In genomic region chr2:85106068-85106790, GRCm38 (mm10) we compare ENCODE assay signal across 19 mouse cellular contexts. TPM values are rescaled to one million over a fixed set of nuclear protein-coding genes. Genes with fewer than 3 reads are reported as not detected.
DNase-seq lines count a peak whose midpoint lies in the region; ATAC-seq lines count a peak whose summit lies in the region.
"Had no signal": no experiment of that assay in that cellular context is flagged by ENCODE, and none has a peak within 500 bp of the region (broad histone marks: within the 10 kb centered on the region; RNA-seq: fewer than 3 reads in every experiment).

No protein-coding gene starts in this region.

- 46% methylated on average over 7 of the region's 7 CpGs for WGBS in kidney, embryonic 16.5 days
- 52% methylated on average over 7 of the region's 7 CpGs for WGBS in intestine, embryonic 15.5 days

- no peaks in the 10 kb centered on the region for H3K27me3 ChIP-seq in kidney, embryonic 16.5 days (ENCODE audit: insufficient read depth, low read length)
- H3K27me3 ChIP-seq in intestine, embryonic 15.5 days (replicated peaks) = no peaks in the 10 kb centered on the region
- H3K27me3 ChIP-seq: embryonic facial prominence, embryonic 12.5 days; hindbrain, embryonic 15.5 days; midbrain, embryonic 12.5 days had no signal

- no peak overlapping the region for H3K27ac ChIP-seq in kidney, embryonic 16.5 days (ENCODE audit: low read length)
- H3K27ac ChIP-seq in intestine, embryonic 15.5 days = peak overlapping the region; percentile 41; the same call in 1 of the 2 replicates
- H3K27ac ChIP-seq: embryonic facial prominence, embryonic 12.5 days; hindbrain, embryonic 15.5 days; limb, embryonic 10.5 days; macrophage; midbrain, embryonic 12.5 days had no signal

- H3K9ac ChIP-seq in kidney, embryonic 16.5 days (replicated peaks; ENCODE audit: low read length) = no peak overlapping the region
- no peak overlapping the region for H3K9ac ChIP-seq in intestine, embryonic 15.5 days
- H3K9ac ChIP-seq: embryonic facial prominence, embryonic 12.5 days; hindbrain, embryonic 15.5 days; midbrain, embryonic 12.5 days had no signal

- no peak for DNase-seq in kidney, postnatal 10 days
- DNase-seq in lung, postnatal 10 days = peak; percentile 25
- peak; percentile 37 for DNase-seq in testis, postnatal 10 days (ENCODE audit: low spot score)
- DNase-seq in adrenal gland, adult 8-10 months = no peak
- no peak for DNase-seq in cerebellum, postnatal 25 days
- DNase-seq: cerebellum, adult 11-12 months; gastrocnemius, postnatal 14 days; kidney, adult 8-10 months; retina, postnatal 1 day; thymus, postnatal 25 days had no signal

- H3K4me2 ChIP-seq in kidney, embryonic 16.5 days (replicated peaks; ENCODE audit: low read depth, low read length) = no peak overlapping the region
- H3K4me2 ChIP-seq in intestine, embryonic 15.5 days (replicated peaks) = no peak overlapping the region
- H3K4me2 ChIP-seq: embryonic facial prominence, embryonic 12.5 days; hindbrain, embryonic 15.5 days; liver, embryonic 11.5 days; midbrain, embryonic 12.5 days had no signal

- no peaks in the 10 kb centered on the region for H3K36me3 ChIP-seq in kidney, embryonic 16.5 days (ENCODE audit: insufficient read depth, low read length)
- H3K36me3 ChIP-seq in intestine, embryonic 15.5 days = no peaks in the 10 kb centered on the region
- H3K36me3 ChIP-seq: embryonic facial prominence, embryonic 12.5 days; hindbrain, embryonic 15.5 days; limb, embryonic 10.5 days; midbrain, embryonic 12.5 days had no signal

- ATAC-seq in kidney, embryonic 16.5 days (ENCODE audit: low FRiP score, low TSS enrichment) = peak; percentile 58; the same call in 1 of the 2 replicates
- no peak; the same call in 1 of the 2 replicates for ATAC-seq in intestine, embryonic 15.5 days

- no peaks in the 10 kb centered on the region for H3K9me3 ChIP-seq in kidney, embryonic 16.5 days (ENCODE audit: low read length)
- no peaks in the 10 kb centered on the region for H3K9me3 ChIP-seq in intestine, embryonic 15.5 days
- H3K9me3 ChIP-seq: hindbrain, embryonic 15.5 days; limb, embryonic 10.5 days had no signal

- peaks cover 11% of the 10 kb centered on the region; the same call in 1 of the 2 replicates for H3K4me1 ChIP-seq in kidney, embryonic 16.5 days (ENCODE audit: insufficient read depth, low read length)
- H3K4me1 ChIP-seq in intestine, embryonic 15.5 days (replicated peaks) = peaks cover 15% of the 10 kb centered on the region
- H3K4me1 ChIP-seq: embryonic facial prominence, embryonic 12.5 days; hindbrain, embryonic 15.5 days; limb, embryonic 10.5 days; midbrain, embryonic 12.5 days had no signal

- no peak overlapping the region for H3K4me3 ChIP-seq in kidney, embryonic 16.5 days (ENCODE audit: low read length)
- H3K4me3 ChIP-seq in intestine, embryonic 15.5 days (replicated peaks) = no peak overlapping the region
- H3K4me3 ChIP-seq: embryonic facial prominence, embryonic 12.5 days; hindbrain, embryonic 15.5 days; limb, embryonic 10.5 days; midbrain, embryonic 12.5 days had no signal

RNA-seq across cellular contexts. Expression of gene Aplnr, which starts 29.8 kb away (rescaled TPM):
- 125 and 126 TPM in 2 replicates for polyA plus RNA-seq in kidney, embryonic 16.5 days (2015; fragmentation: Nextera tagmentation; extraction: Ambion mirVana)
- 59.6 and 64.8 TPM in 2 replicates for polyA plus RNA-seq in intestine, embryonic 15.5 days (2015; fragmentation: Nextera tagmentation; extraction: Ambion mirVana)
- 10 to 100 TPM in 1 of 4 experiments, 1 to 10 TPM in 3; 4.3 to 17.6 (median 8.0) TPM for total RNA-seq in adrenal gland, adult 8-10 months (2022)
- total RNA-seq: MEL had no signal
- polyA plus RNA-seq: macrophage had no signal

RNA-seq across cellular contexts. Expression of gene Tnks1bp1, which starts 58.4 kb away (rescaled TPM):
- polyA plus RNA-seq in kidney, embryonic 16.5 days (2015; fragmentation: Nextera tagmentation; extraction: Ambion mirVana) = 34.2 and 40.6 TPM in 2 replicates
- polyA plus RNA-seq in intestine, embryonic 15.5 days (2015; fragmentation: Nextera tagmentation; extraction: Ambion mirVana) = 35.2 and 35.5 TPM in 2 replicates
- 100 to 1,000 TPM; 103 to 135 (median 120) TPM for total RNA-seq in adrenal gland, adult 8-10 months (2022)

Comparison
In these comparisons a context has a peak if more than half of its experiments do, and no peak if none do; other contexts are left out.
1. DNase-seq: peak in lung, postnatal 10 days (single experiment) and testis, postnatal 10 days (single experiment); none in kidney, postnatal 10 days (single experiment), adrenal gland, adult 8-10 months (single experiment) and cerebellum, postnatal 25 days (0 of 2).